Mouse (Mus musculus) thymus, postnatal 36 days (tissue): ENCODE measurements around the gene Lingo2.

ENCODE experiments used
- DNase-seq, 2 experiments: peaks; one replicate each; pipeline ENCODE4 v3.0.0; 2022; ENCODE audit warnings: mixed read lengths in 2 of 2

The Lingo2 gene

DNA sequence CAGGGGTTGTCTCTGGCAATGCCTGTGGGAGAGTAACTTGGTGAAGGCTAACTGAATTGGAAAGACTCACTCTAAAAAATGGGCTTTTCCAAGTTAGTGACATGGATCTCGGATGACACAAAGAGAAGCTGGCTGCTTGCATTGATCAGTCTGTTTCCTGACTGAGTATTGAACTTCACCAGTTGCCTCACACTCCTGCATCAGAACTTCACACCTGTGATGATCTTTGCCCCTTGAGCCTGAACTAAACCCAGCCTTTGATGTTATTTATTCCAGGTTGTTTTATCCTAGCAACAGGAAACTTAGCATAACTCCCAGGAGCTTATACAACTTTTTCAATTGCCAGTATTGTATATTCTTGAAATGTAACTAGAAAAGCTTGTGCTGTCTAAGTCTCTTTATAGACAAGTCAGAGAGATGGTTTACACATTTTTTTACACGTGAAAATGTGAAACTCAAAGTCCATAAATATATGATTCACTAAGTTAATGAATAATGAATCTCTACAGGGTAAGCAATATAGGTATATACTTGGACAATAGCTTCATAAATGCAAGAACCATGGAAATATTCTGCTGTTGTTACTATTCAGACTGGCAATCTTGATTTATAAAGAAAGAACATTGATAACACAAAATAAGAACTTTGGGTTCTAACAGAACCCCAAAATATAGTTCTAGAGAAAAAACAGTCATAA, 410.7 kb downstream of the Lingo2 start:
- no peak for DNase-seq

DNA sequence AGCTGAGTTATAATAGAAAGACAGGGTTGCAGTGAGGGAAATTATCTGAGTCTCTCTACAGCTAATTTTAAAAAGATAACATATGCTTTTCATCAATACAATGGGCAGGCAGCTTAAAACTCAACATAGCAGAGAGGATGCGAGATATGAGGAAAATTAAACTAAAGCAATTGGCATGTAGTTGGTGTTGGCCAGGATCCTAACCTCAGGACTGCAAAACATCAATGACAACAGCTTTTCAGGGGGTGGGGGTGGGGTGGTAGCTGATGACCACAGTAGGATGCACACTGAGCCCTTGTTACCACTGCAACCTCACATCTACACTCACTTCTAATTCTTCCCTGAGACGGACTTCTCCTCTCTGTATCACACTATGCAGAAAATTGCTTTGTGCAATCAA, 417.7 kb downstream of the Lingo2 start:
- DNase-seq = no peak

DNA sequence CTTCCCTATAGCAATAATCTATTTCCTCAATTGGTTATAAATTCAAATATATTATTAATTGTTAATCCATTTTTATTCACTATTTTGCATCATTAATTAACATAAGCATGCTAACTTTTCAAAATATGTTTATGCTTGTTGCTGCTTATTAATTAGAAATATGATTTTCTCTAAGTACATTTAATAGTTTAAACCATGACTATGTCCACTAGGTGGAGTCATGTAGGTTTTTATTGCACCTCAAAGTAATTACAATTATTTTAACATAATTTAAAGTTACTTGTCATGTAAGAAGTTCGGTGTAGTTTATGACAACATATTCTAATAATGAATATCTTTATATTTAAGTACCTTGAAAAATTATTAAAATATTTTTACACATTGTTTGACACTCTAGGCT, 461.3 kb downstream of the Lingo2 start:
- no peak for DNase-seq

DNA sequence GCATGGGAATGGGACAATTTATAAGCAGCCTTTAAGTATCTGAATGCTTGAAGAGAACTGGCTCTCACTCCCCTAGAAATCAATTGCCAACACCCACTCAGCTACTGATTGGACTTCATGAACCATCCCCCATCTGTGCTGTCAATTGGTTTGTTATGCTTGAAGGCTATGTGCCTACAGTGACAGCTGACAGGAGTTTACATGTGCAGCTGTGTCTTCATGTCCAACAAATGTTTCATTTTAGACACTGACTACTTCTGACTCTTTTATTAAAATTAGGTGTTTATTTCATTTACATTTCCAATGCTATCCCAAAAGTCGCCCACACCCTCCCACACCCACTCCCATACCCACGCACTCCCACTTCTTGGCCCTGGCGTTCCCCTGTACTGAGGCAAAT, 516.3 kb downstream of the Lingo2 start:
- no peak for DNase-seq

DNA sequence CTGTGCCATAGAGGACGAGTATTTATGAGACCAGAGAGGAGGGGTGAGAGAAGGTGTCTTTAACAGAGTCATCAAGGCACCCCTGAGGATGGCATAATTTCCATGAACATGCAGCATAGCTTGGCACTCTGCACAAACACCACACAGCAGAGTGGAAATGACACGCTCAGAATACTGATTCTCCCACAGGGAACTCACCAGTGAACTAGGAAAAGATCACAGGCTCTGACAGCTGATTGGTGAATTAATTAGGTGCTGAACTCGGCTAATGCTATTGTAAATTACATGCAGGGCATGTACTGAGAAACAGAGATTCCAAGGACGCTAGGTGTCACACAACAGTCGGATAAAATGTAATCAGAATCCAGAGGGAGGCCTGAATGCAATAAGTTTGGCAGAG, 525.4 kb downstream of the Lingo2 start:
- no peak for DNase-seq

DNA sequence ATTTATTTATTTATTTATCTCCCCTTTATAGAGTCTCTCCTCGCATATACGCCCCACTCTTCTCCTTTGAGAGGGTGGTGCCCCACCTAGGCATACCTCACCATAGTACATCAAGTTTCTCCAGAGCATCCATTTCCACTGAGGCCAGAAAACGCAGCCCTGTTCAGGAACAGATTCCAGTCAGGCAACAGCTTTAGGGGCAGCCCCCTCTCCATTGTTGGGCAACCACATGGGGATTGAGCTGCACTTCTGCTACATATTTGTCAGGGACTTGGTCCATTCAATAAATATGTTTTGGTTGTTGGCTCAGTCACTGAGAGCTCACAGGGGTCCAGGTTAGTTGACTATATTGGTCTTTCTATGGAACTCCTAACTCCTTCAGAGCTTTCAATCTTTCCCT, 544.2 kb downstream of the Lingo2 start:
- no peak for DNase-seq

DNA sequence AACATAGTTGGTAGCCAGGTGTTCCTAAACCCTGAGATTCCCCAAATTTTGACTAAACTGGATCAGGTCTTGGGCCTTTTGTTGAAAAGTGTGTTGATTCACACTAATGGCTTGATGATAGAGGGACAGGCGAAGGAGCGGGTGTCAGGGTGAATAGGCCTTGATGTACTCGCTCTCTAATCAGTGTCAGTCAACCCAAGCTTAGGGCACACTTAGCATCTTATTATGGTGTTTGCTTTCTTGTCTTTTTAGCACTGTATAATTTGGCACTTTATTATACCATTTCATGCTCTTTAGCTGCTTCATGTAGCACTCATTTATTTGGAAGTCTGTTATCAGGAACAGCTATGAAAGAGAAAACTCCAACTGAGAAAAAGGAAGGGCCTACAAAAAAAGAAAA, 582.6 kb downstream of the Lingo2 start:
- DNase-seq = no peak

DNA sequence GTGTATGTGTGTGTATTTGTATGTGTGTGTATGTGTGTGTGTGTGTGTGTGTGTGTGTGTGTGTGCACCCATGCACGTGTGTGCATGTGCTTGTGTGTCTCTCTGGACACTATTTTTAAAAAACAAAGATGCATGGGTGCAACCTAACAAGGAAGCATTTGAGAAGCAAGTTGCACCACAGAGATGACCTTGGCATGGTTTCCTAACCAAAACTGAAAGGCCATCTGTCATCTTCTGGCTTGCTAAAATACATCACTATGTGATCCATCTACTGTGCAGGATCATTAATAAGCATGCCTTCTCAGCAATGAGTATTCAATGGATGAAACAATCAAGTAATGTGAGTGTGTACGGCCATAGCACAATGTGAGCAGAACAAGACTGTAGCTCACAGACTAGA, 597.1 kb downstream of the Lingo2 start:
- DNase-seq = no peak

DNA sequence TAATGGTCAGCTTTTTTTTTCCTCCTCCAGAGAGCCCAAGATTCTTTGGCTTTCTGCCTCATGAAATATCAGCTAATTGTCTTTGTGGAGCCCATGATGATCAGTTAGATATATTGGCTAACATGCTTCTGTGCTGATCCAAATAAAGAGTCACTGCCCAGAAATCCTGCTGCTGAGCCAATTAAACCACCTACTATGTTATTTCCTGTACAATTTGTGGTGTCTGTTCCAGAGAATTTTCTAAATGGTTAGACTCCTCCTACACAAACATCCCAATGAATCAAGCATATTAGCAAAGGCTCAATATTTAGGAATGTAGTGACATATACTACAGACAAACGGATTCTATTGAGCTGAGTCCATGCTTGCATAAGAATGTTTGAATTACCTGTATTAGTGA, 619.8 kb downstream of the Lingo2 start:
- no peak for DNase-seq

DNA sequence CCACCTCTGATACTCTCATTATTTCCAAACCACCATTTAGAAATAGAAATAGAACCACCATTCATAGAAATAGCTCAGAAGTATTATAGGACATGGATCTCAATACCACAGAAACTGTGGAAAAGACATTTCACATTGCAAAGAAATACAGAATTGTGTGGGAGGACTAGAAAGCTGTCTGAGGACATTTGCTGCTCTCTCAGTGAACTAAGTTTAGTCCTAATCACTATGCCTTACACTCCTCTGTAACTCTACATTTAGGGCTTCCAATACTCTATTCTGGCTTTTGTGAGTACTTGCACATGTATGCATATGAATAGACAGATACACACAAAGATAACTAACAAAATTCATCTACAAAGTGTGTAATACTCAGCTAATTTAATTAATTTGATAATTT, 625.9 kb downstream of the Lingo2 start:
- DNase-seq = no peak

DNA sequence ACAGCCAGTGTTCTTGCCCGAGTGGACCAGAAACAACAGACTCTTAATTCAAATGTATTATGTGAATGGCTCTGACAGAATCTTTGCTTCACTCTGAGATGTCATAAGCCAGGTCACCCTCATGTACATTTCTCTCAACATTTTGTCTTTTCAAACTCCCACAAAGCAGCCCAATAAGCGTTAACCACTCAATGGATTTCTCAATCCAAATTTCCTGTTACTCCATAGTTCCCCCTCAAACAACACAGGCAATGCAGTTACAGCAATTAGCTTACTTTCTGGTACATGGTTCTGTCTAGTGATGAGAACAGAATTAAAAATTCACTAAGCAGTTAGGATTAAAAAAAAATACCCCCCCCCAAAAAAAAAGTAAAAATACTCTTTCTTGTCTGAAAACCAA, 638.5 kb downstream of the Lingo2 start:
- DNase-seq = no peak

DNA sequence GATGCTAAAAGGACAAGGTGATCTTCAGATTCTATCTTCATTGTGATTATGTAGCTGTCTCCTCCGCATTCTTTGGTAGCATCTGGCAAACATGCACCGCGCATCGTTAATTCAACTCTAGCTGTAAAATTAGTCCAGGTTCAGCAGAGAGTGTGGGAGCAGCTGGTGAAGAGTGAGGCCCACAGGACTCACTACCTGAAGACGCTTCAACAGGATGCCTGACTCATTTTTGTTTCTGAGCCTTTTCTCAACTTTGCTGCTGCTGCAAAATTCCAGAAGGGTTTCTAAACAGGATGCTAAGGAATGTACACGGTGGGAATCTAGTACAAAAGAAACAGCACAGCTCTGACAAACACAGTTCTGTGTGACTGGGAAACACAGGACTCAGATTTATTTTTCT, 640.1 kb downstream of the Lingo2 start:
- no peak for DNase-seq

DNA sequence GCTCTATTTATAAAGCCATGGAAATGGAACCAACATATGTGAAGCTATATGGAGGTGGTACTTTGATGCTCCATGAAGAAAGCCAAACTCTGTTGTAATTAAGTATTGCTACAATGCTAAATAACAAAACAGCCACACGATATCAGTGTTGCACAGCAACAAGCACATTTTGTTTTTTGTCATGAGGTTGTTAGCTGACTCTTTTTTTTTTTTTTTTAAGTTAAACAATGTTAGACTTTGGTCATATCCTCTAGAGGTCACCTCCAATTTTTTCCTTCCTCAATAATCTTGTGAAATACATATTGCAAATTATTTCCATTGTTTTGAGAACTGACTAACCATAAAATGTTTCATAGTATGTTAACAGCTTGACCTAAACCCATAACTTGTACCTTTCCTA, 646.3 kb downstream of the Lingo2 start:
- no peak for DNase-seq

DNA sequence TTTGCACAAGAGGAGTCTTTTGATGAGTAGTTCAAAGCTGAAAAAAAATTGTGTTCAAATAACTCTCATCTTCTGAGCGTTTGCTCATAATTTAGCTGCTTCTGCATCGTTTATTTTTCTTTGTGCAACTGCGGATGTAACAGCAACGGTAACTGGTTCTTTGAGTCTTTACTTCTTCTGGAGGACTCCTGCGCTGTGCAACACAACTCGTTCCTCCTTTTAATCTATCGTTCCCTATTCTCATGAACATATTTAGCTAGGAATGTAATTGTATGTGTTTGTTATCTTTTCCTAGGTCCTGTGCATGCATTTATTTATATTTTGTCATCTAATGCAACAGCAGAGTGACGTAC, 661.9 kb downstream of the Lingo2 start:
- DNase-seq = no peak

DNA sequence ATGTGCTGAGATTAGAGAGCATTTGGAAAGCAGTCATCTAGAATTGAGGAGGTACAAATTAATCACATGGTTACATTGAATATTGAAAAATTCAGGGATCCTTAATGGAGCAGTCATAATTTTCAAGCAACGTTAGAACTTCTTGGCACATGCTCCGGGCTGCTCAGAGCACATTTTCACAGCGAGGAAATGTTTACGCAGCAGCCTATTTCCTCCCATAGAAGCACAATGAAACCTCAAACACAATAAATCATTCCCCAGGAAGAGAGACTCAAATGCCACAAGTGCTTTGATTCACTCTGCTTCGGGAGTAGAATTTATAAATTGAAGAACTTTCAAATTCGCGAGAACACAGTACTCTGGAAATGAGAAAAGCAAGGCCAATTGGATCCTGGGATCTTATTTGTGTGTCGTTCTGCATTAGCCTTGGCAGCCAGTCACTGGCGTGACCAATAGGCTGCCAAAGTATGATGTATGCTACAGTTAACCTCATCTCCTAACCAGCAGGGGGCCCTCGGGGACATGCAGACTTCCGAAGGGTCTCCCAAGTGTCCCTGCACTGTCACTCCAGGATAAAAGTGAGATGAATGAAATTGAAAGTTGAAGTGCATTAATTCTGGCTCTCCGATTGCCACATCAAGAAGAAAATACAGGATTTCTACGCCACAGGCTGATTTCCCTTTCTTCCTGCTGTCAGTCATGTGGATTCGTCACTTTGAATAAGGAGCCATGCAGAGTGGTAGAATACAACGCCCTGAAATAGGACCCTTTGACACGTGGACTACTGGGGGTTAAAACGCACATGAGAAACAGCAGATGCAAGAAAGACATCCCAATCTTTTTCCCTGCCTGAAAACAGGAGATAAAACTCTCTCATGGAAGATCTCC, 662.5 kb downstream of the Lingo2 start:
- DNase-seq = no peak

DNA sequence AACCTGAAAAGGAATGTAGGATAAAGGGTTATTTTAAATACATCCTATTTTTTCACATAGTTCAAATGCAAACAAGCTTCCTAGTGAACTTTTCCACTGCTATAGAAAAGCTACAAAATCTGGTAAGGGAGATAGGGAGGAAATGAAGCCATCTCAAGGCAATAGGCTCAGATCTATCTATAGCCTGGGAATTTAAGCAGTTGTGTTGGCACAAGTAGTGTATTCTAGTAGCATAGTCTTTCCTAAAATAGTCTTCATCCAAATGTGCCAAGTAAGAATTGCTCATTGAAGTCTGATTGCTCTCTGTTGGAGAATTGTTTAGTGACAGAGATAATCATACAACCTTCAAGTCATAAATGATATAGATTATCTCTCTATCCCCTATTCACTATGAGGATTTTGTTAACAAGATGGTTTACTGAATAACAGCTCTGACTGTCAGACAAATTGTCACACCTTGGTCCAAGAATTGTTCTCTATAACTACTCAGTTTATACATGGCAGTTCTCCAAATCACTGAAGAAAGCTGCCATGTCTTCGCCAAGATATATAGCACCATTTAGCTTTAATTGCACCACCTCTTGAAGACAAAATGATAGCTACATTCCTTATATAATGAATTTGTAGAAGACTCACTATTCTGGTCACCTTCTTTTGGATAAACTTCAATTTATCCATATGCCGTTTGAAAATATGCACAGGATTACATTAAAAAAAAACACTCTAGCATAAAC, 688.9 kb downstream of the Lingo2 start:
- DNase-seq = no peak

DNA sequence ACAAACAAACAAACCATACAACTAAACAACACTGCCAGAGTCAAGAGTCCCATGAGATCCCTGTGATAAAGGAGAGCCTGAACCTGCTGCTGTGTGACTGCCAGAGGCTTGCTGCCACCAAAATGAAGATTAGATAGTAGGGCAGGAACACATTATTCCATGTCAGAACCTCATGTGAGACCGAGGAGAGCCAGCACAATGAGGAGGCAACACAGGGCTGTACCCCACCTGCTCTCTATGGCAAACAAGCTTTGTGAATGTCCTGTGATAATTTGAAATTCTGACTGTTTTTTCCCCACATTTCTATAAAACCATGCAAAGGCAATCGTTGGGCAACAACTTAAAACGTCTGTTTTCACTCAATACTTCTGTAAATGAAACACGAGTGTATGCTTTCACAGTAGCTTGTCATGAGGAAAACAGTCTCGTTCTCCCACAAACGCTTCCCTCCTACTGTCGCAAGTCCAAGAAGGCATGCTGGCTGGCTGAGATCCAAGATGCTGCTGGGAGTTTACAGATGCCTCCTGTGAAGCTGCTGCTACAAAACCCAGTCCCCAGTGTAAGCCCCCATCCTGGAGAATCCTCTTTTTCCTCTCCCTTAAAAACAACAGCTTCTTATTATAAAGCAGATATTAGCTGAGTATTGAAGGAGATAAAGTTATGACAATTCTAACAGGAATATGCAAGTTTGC, 765.2 kb downstream of the Lingo2 start:
- DNase-seq = no peak

DNA sequence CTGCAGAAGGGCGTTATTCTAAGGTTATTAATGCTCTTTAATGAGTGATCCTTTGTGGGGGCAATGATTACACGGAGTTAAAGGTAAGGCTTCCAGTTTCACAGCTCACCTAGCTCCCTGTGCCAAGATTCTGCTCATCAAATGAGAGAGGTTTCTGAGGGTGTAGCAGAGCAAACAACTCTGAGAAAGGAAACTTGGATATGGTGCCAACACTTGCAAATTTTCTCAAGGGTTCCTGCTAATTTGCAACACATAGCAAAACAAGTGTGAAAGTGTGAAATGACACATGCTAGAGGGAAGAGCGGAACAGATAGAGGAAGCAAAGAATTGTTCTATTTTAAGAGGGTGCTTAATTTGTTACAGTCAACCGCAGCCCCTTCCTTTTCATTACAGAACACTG, 767.9 kb downstream of the Lingo2 start:
- no peak for DNase-seq

DNA sequence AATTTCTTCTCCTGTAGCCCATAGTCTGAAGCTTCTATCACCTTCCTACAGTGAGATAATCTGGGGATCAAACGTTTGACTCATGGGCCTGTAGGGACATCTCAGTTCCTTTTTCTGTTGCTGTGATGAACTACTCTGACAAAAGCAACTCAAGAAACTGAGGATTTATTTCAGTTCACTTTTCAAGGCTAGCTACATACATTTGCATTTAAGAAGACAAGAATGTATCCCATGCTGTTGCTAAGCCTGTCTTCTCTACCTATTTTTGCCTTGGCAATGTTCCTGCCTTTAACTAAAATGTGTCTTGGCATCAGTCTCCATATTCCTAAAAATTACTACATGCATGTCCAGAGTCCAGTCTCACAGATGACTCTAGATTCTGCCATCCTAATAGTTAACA, 781.4 kb downstream of the Lingo2 start:
- DNase-seq = no peak

DNA sequence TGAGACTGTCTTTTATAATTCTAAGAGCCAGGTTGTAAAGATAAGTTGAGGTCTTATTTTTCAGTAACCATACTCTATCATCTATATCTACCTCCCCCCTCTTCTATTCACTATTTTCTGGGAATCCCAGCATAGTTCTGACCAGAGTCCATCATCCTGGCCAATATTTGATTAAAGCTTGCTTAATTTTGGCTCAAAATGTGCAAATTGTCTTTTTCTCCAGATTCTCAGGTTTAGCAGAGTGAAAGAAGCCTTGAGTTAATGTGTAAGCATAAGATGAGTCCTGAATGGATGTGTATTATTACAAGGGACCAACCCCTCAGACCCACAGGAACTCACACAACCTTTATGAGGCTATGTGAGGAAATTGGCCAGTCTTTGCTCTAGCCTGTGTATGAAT, 820.2 kb downstream of the Lingo2 start:
- no peak for DNase-seq

DNA sequence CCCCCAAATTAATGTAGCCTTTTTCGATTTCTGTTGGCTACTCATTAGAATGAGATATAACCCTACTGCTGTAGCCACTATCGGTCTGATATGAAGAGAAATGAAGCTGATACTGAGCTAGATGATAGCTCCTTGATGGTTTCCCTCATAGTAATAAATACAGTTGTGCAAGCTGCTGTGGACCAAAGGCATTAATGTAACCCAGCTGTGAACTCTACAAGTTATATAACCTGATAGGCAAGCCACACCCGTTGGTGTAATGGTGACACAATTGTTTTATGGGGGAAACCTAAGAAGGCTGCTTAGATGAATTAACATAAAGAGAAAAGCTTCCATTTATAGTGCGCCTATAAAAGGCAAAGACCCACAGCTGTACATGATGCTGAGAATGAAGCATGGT, 856.1 kb downstream of the Lingo2 start:
- no peak for DNase-seq

DNA sequence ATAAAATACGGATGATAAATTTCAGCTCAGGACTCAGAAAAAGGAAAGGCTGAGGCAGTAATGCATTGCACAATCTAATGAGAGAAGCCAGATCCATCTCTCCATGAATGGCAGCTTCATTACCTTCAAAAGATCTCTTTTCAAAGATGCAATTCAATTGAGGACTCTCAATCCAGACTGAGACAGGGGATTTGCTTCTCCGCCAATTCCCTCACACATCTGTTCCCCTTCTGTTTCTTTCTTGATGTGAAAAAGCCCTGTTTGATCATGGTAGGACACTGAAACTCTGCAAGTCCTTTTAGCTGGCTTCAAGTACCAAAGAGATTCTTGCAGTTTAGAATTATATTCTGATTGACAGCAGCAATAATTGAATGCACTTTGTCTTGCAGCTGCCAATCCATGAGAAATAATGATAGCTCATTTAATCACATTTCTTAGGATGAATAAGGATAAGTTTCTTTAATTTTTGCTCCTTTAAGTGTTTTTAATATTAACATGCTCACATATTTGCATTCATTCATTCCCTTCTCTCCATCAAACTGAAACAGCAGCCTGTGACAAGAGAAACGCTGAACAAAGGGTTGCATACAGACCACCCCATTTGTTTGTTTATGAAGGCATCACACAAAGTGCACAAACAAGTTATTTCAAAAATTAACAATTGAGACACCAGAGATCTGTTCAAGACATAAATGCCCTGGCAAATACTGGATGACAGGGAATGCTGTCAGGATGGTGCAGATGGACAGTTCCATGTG, 870.3 kb downstream of the Lingo2 start:
- DNase-seq = no peak
